Mouse (Mus musculus) thymus, adult 2 months (tissue): ENCODE data around the gene Rusc1.

Experiments
- CTCF ChIP-seq: fragments of 200-500 bp; IDR thresholded peaks from 2 replicates; pipeline ENCODE4 v1.5.1; 2012; ENCODE audit warnings: mild to moderate bottlenecking, control low read depth, low read length, moderate library complexity, borderline replicate concordance; ENCODE audit not compliant: control insufficient read depth, poor library complexity, insufficient read depth; ENCODE audit errors: extremely low read depth
- POLR2A ChIP-seq: fragments of 200-500 bp; IDR thresholded peaks from 2 replicates; pipeline ENCODE4 v1.6.1; 2012; ENCODE audit warnings: mild to moderate bottlenecking, low read length, control low read depth, moderate library complexity; ENCODE audit not compliant: control insufficient read depth, poor library complexity, insufficient read depth; ENCODE audit errors: extremely low read depth

- TF ChIP-seq CTCF: no peak
- no peak for TF ChIP-seq POLR2A
These were observed 25.8 kb downstream of the Rusc1 start for GRCm38 (mm10) chr3:89067265-89067664.
